Mouse (Mus musculus) cerebellum, adult 11 months (tissue): ENCODE data around the gene Il27.

ENCODE experiments used
- DNase-seq: peaks from one replicate; pipeline ENCODE4 v3.0.0; 2022

Gene Il27

GRCm38 (mm10) chr7:126606611-126607010, 11.9 kb upstream of the Il27 start:
- DNase-seq: no peak

- no peak for DNase-seq
These were observed 7.9 kb upstream of the Il27 start for GRCm38 (mm10) chr7:126602650-126603049.

GRCm38 (mm10) chr7:126601896-126602295, 7.2 kb upstream of the Il27 start:
- DNase-seq: no peak

- DNase-seq: no peak
These were observed 4.2 kb upstream of the Il27 start for GRCm38 (mm10) chr7:126598919-126599318.

GRCm38 (mm10) chr7:126596414-126596813, 1.7 kb upstream of the Il27 start:
- DNase-seq: no peak

GRCm38 (mm10) chr7:126595890-126596289, 1.1 kb upstream of the Il27 start:
- no peak for DNase-seq

- no peak for DNase-seq
These were observed 7.0 kb downstream of the Il27 start for GRCm38 (mm10) chr7:126587779-126588178.

GRCm38 (mm10) chr7:126586839-126587238, 7.9 kb downstream of the Il27 start:
- no peak for DNase-seq

GRCm38 (mm10) chr7:126585717-126586116, 9.0 kb downstream of the Il27 start, which contains the start of gene Cln3:
Gene Cln3 (minus strand): TSS chr7:126585817.
- no peak for DNase-seq

GRCm38 (mm10) chr7:126584506-126584977, 10.2 kb downstream of the Il27 start, which contains the start of gene Apobr:
Gene Apobr (plus strand): TSS chr7:126584942.
- DNase-seq: no peak

- no peak for DNase-seq
These were observed 11.0 kb downstream of the Il27 start for GRCm38 (mm10) chr7:126583761-126584160.

- DNase-seq: peak; percentile 85
These were observed 11.5 kb downstream of the Il27 start for GRCm38 (mm10) chr7:126583251-126583709.

GRCm38 (mm10) chr7:126582759-126583158, 12.0 kb downstream of the Il27 start:
- peak; percentile 48 for DNase-seq

GRCm38 (mm10) chr7:126581661-126582060, 13.1 kb downstream of the Il27 start:
- no peak for DNase-seq

GRCm38 (mm10) chr7:126579172-126579571, 15.6 kb downstream of the Il27 start:
- no peak for DNase-seq

- DNase-seq: no peak
These were observed 17.8 kb downstream of the Il27 start for GRCm38 (mm10) chr7:126576946-126577345.

GRCm38 (mm10) chr7:126566094-126566765, 28.5 kb downstream of the Il27 start, which contains the start of gene Eif3c:
Gene Eif3c (minus strand): TSS chr7:126566411.
- peak; percentile 77 for DNase-seq

GRCm38 (mm10) chr7:126565693-126566092, 29.0 kb downstream of the Il27 start:
- DNase-seq: no peak

GRCm38 (mm10) chr7:126556635-126557034, 38.1 kb downstream of the Il27 start:
- DNase-seq: no peak

- DNase-seq: no peak
These were observed 39.9 kb downstream of the Il27 start for GRCm38 (mm10) chr7:126554796-126555195.

GRCm38 (mm10) chr7:126545631-126546030, 49.1 kb downstream of the Il27 start:
- DNase-seq: no peak

- no peak for DNase-seq
These were observed 53.1 kb downstream of the Il27 start for GRCm38 (mm10) chr7:126541661-126542060.
